Mouse (Mus musculus): Measurements from ENCODE around the gene Luc7l2. TPM values are rescaled to one million over a fixed set of nuclear protein-coding genes. Genes with fewer than 3 reads are reported as not detected.
A peak's percentile ranks its signal among the peaks of the same experiment; 100 is the strongest.

The Luc7l2 gene
- total and polyA plus RNA-seq, 3 experiments, result 51.8 to 129 (median 118) TPM

DNA sequence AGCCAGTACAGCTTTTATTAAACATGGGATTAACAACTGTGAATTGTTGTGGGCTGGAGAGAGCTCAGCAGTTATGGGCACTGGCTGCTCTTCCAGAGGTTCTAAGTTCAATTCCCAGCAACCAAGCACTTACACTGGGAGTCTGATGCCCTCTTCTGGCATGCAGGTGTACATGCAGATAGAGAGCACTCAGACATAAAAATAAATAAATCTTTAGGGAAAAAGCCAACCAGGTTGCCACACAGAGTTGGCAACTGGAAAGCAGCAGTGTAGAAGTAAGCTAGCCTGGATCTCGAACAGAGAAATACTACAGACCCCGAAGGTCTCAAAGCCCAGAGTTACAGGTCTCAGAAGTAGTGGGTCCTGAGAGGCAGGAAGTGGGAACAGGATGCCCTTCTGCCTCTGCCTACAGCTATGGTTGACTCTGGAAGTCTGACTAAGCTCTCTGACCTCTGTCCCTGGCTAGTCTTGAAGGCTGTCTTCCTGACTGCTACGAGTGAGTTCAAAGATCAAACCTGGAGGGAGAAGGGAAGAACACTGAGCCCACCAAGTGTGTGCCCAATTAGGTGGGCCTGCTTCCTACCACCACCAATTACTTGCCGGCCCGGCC is 19.8 kb upstream of the Luc7l2 start (continued):
- TF ChIP-seq ZMIZ1 (IDR thresholded peaks at IDR 0.05; ENCODE audit: low read depth, low read length), result no peak
- TF ChIP-seq MXI1 (IDR thresholded peaks at IDR 0.05; ENCODE audit: low read depth, low read length), result no peak
- peak; percentile 69 for TF ChIP-seq SIN3A (IDR thresholded peaks at IDR 0.05; ENCODE audit: low read length)
- TF ChIP-seq UBTF (IDR thresholded peaks at IDR 0.05; ENCODE audit: borderline replicate concordance, insufficient read depth, low read depth, low read length), result no peak
- peak; percentile 40; the same call in 1 of the 2 replicates for TF ChIP-seq ZNF384 (IDR thresholded peaks at IDR 0.05; ENCODE audit: low read depth, low read length)
- no peak for TF ChIP-seq MYB (IDR thresholded peaks at IDR 0.05; ENCODE audit: low read depth, low read length)
- peak; percentile 18; the same call in 1 of the 2 replicates for TF ChIP-seq ETS1 (IDR thresholded peaks at IDR 0.05; ENCODE audit: low read depth, low read length)
- TF ChIP-seq MAFK (IDR thresholded peaks at IDR 0.05; ENCODE audit: borderline replicate concordance, low read depth, low read length), result no peak
- no peak for TF ChIP-seq CHD2 (IDR thresholded peaks at IDR 0.05; ENCODE audit: low read length)
- no peak for TF ChIP-seq TCF12 (IDR thresholded peaks at IDR 0.05; ENCODE audit: low read depth, low read length)
- no peak for TF ChIP-seq EP300 (IDR thresholded peaks at IDR 0.05; ENCODE audit: low read depth in 1 of 2, low read length in 2 of 2)
- peak; percentile 77 to 92 (median 80) for TF ChIP-seq CTCF (IDR thresholded peaks at IDR 0.05 in 2 of 3, conservative IDR thresholded peaks at IDR 0.05 in 1 of 3; ENCODE audit: control insufficient read depth in 1 of 3, insufficient read depth in 1 of 3, low read depth in 2 of 3, low read length in 3 of 3, poor library complexity in 1 of 3, severe bottlenecking in 1 of 3)
- no peak for TF ChIP-seq POLR2A (IDR thresholded peaks at IDR 0.05; ENCODE audit: control insufficient read depth in 1 of 2, insufficient read depth in 1 of 2, low read depth in 1 of 2, low read length in 2 of 2, poor library complexity in 1 of 2)

DNA sequence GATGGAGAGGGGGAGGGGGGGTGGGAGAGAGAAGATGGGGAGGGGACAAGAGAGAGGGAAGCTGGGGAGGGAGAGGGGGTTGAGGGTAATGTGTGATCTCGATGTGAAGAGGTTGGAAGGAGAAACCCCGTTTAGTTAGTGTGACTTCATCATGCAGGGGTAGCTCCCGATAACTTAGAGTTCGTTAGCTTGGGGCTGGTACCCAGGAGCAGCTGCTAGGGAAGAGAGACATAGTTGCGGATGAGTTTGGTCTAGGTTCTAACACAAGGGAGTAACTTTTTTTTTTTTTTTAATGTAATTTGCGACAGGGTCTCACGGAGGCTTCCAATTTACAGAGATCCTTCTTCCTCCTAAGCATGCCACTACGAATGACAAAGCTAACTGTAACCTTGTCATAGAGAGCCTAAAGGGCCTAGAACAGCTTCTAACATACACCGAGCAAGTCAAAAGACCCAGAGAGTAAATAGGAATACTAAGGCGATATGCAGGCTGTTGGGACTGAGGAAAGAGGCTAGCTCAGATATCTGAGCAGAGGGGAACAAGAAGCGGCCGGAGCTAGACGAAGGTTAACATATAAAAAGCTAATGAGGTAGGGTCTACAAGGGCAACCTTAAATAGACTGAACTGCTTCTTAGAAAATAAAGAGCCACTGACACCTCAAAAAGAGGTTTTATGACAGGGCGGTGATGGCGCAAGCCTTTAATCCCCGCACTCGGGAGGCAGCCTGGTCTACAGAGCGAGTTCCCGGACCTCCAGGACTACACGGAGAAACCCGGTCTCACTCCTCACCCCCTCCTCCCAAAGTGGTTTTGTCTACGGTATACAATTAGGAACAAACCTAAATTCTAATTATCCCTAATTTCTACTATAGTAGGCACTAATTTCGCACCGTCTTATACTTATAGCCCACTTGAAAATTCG is 18.4 kb upstream of the Luc7l2 start:
- Histone ChIP-seq H3K36me3 (ENCODE audit: control insufficient read depth in 1 of 2, insufficient read depth in 2 of 2, low read length in 2 of 2) (peaks cover 0 to 12% of the 10 kb centered on the region in 2 experiments; a peak in 2 of 4 replicates), H3K9ac (ENCODE audit: control insufficient read depth, low read depth, low read length, poor library complexity, severe bottlenecking) (peak overlapping the region; percentile 89), H3K79me2 (ENCODE audit: control insufficient read depth, insufficient read depth, low read length, poor library complexity) (peaks cover 9% of the 10 kb centered on the region; the same call in 1 of the 2 replicates), H3K9me3 (replicated peaks; ENCODE audit: insufficient read depth, low read length) (no peaks in the 10 kb centered on the region), H3K27me3 (ENCODE audit: control insufficient read depth in 1 of 2, insufficient read depth in 2 of 2, low read length in 2 of 2) (no peaks in the 10 kb centered on the region), H3K27ac (ENCODE audit: control insufficient read depth, low read depth, low read length) (peak overlapping the region; percentile 87), H3K4me1 (ENCODE audit: control insufficient read depth in 1 of 2, insufficient read depth in 2 of 2, low read length in 2 of 2) (peaks cover 3 to 6% of the 10 kb centered on the region in 2 experiments), H3K4me3 (ENCODE audit: control insufficient read depth in 1 of 2, insufficient read depth in 1 of 2, low read depth in 2 of 2, low read length in 2 of 2) (peak overlapping the region; percentile 73 to 74)
- DNase-seq (ENCODE audit: low read depth, low spot score), result peak; percentile 74
- no peak for TF ChIP-seq ZKSCAN1 (IDR thresholded peaks at IDR 0.05; ENCODE audit: low read depth, low read length)
- no peak for TF ChIP-seq KAT2A (conservative IDR thresholded peaks at IDR 0.05; ENCODE audit: low read depth, low read length)
- no peak for TF ChIP-seq GABPA (IDR thresholded peaks at IDR 0.05; ENCODE audit: low read depth, low read length)
- peak in 1 of 2 experiments; percentile 11; a peak in 1 of 4 replicates for TF ChIP-seq POLR2A (IDR thresholded peaks at IDR 0.05; ENCODE audit: control insufficient read depth in 1 of 2, insufficient read depth in 1 of 2, low read depth in 1 of 2, low read length in 2 of 2, poor library complexity in 1 of 2)
- TF ChIP-seq TBP (IDR thresholded peaks at IDR 0.05; ENCODE audit: low read depth, low read length), result peak; percentile 26; the same call in 1 of the 2 replicates
- TF ChIP-seq POLR2AphosphoS5 (IDR thresholded peaks at IDR 0.05; ENCODE audit: borderline replicate concordance, low read depth, low read length), result no peak
- TF ChIP-seq SMC3 (IDR thresholded peaks at IDR 0.05; ENCODE audit: low read depth, low read length), result no peak
- TF ChIP-seq MYC (IDR thresholded peaks at IDR 0.05; ENCODE audit: low read depth, low read length), result peak; percentile 27; the same call in 1 of the 2 replicates
- TF ChIP-seq RAD21 (IDR thresholded peaks at IDR 0.05; ENCODE audit: low read depth, low read length), result no peak
- 0 out of 2 replicates have a peak, but pooled peaks have one; percentile 15 for TF ChIP-seq TCF12 (IDR thresholded peaks at IDR 0.05; ENCODE audit: low read depth, low read length)
- 0 out of 2 replicates have a peak, but pooled peaks have one; percentile 23 for TF ChIP-seq SIN3A (IDR thresholded peaks at IDR 0.05; ENCODE audit: low read length)
- TF ChIP-seq JUND (IDR thresholded peaks at IDR 0.05; ENCODE audit: low read depth, low read length), result no peak
- TF ChIP-seq E2F4 (IDR thresholded peaks at IDR 0.05; ENCODE audit: borderline replicate concordance, low read depth, low read length), result no peak
- no peak for TF ChIP-seq ZMIZ1 (IDR thresholded peaks at IDR 0.05; ENCODE audit: low read depth, low read length)
- TF ChIP-seq TAL1 (IDR thresholded peaks at IDR 0.05; ENCODE audit: low read length), result no peak
- peak in 1 of 2 experiments; percentile 27; a peak in 1 of 4 replicates for TF ChIP-seq EP300 (IDR thresholded peaks at IDR 0.05; ENCODE audit: low read depth in 1 of 2, low read length in 2 of 2)
- TF ChIP-seq GATA1 (IDR thresholded peaks at IDR 0.05; ENCODE audit: low read depth, low read length), result no peak
- TF ChIP-seq BHLHE40 (IDR thresholded peaks at IDR 0.05; ENCODE audit: borderline replicate concordance, low read depth, low read length), result no peak
- no peak for TF ChIP-seq USF2 (IDR thresholded peaks at IDR 0.05; ENCODE audit: borderline replicate concordance in 1 of 2, insufficient read depth in 1 of 2, low read depth in 1 of 2, low read length in 2 of 2)
- 0 out of 2 replicates have a peak, but pooled peaks have one; percentile 6 for TF ChIP-seq ETS1 (IDR thresholded peaks at IDR 0.05; ENCODE audit: low read depth, low read length)
- no peak for TF ChIP-seq UBTF (IDR thresholded peaks at IDR 0.05; ENCODE audit: borderline replicate concordance, insufficient read depth, low read depth, low read length)
- no peak for TF ChIP-seq ZC3H11A (IDR thresholded peaks at IDR 0.05; ENCODE audit: low read depth, low read length)
- no peak for TF ChIP-seq POLR2AphosphoS2 (IDR thresholded peaks at IDR 0.05; ENCODE audit: low read length)
